Mouse (Mus musculus): ENCODE results near the gene Pygl. TPM values are rescaled to one million over a fixed set of nuclear protein-coding genes. Genes with fewer than 3 reads are reported as not detected.
"Not testable (repeated sequence)": the region's sequence is repeated elsewhere in the genome, so short reads cannot be mapped to it uniquely, and the experiment has no call there.

Gene Pygl
- total RNA-seq, 2 experiments from 2014 or later: 3.3 to 5.5 TPM

GRCm38 (mm10) chr12:70157292-70158066 lies 73.8 kb downstream of the Pygl start:
- no peak for DNase-seq

- DNase-seq: no peak
Measured at GRCm38 (mm10) chr12:70156222-70156621, 75.1 kb downstream of the Pygl start.

GRCm38 (mm10) chr12:70153842-70154241 lies 77.4 kb downstream of the Pygl start, which contains the start of gene Abhd12b:
Gene Abhd12b (plus strand): TSS chr12:70154142.
- DNase-seq: no peak

GRCm38 (mm10) chr12:70148631-70149265 lies 82.5 kb downstream of the Pygl start:
- no peak for DNase-seq

GRCm38 (mm10) chr12:70147986-70148630 lies 83.2 kb downstream of the Pygl start:
- DNase-seq: no peak

- DNase-seq: no peak
Measured at GRCm38 (mm10) chr12:70145586-70145985, 85.7 kb downstream of the Pygl start.

GRCm38 (mm10) chr12:70144637-70145448 lies 86.4 kb downstream of the Pygl start:
- DNase-seq: peak; percentile 39

GRCm38 (mm10) chr12:70144106-70144587 lies 87.1 kb downstream of the Pygl start:
- DNase-seq: not testable (repeated sequence)

- DNase-seq: no peak
Measured at GRCm38 (mm10) chr12:70140993-70141576, 90.2 kb downstream of the Pygl start.

Other genes with a start within 250 kb of the Pygl start
- gene Sav1, start 244.5 kb downstream of the Pygl start, total RNA-seq (2021): 10 to 100 TPM; 36.0 to 48.8 TPM
- 10 to 100 TPM; 30.3 to 33.4 TPM for gene Nin, start 117.8 kb downstream of the Pygl start, total RNA-seq (2021)
- gene Abhd12b, start 77.3 kb downstream of the Pygl start, total RNA-seq (2021): not detected
- gene Trim9, start 116.1 kb upstream of the Pygl start, total RNA-seq (2021): under 1 TPM; 0.54 to 0.59 TPM
- gene Tmx1, start 221.6 kb upstream of the Pygl start, total RNA-seq (2021): 10 to 100 TPM; 13.1 to 16.1 TPM

Data from gastrocnemius, postnatal 10 days (tissue).